Mouse (Mus musculus) myocyte (in vitro differentiated cells): Measurements from ENCODE around the gene Ccdc160.

Source experiments
- CEBPB ChIP-seq: IDR thresholded peaks from 2 replicates; pipeline ENCODE4 v1.6.1; 2011; ENCODE audit warnings: mild to moderate bottlenecking, moderate library complexity; ENCODE audit not compliant: poor library complexity, insufficient read depth, severe bottlenecking
- E2F4 ChIP-seq: IDR thresholded peaks from one replicate; pipeline ENCODE4 v1.6.1; 2011; ENCODE audit warnings: mild to moderate bottlenecking, control low read depth, moderate library complexity; ENCODE audit not compliant: insufficient read depth
- MAX ChIP-seq: IDR thresholded peaks from one replicate; pipeline ENCODE4 v1.6.1; 2011; ENCODE audit warnings: low read depth, mild to moderate bottlenecking, control low read depth
- MYOG ChIP-seq, 3 experiments: IDR thresholded peaks; one replicate each; pipeline ENCODE4 v1.6.1; 2011; ENCODE audit warnings: control low read depth in 2 of 3, low read depth in 2 of 3, mild to moderate bottlenecking in 2 of 3; ENCODE audit not compliant: insufficient read length in 2 of 3, control insufficient read depth in 1 of 3, insufficient read depth in 1 of 3
- POLR2A ChIP-seq: IDR thresholded peaks from one replicate; pipeline ENCODE4 v1.6.1; 2011; ENCODE audit warnings: low read depth, mild to moderate bottlenecking, control low read depth, moderate library complexity; ENCODE audit not compliant: insufficient read length
- POLR2AphosphoS2 ChIP-seq: IDR thresholded peaks from one replicate; pipeline ENCODE4 v1.6.1; 2011; ENCODE audit warnings: low read depth, control low read depth; ENCODE audit not compliant: insufficient read length
- REST ChIP-seq: IDR thresholded peaks from one replicate; pipeline ENCODE4 v1.6.1; 2011; ENCODE audit warnings: mild to moderate bottlenecking, control low read depth, moderate library complexity; ENCODE audit not compliant: insufficient read depth, insufficient read length
- SRF ChIP-seq: IDR thresholded peaks from one replicate; pipeline ENCODE4 v1.6.1; 2011; ENCODE audit warnings: low read depth; ENCODE audit not compliant: control insufficient read depth, insufficient read length
- TCF12 ChIP-seq: IDR thresholded peaks from one replicate; pipeline ENCODE4 v1.6.1; 2011; ENCODE audit warnings: mild to moderate bottlenecking, control low read depth; ENCODE audit not compliant: poor library complexity, insufficient read depth, severe bottlenecking
- TCF3 ChIP-seq: IDR thresholded peaks from one replicate; pipeline ENCODE4 v1.6.1; 2011; ENCODE audit warnings: low read depth, control low read depth; ENCODE audit not compliant: insufficient read length
- USF1 ChIP-seq: IDR thresholded peaks from one replicate; pipeline ENCODE4 v1.6.1; 2011; ENCODE audit warnings: low read depth, mild to moderate bottlenecking, control low read depth, moderate library complexity

DNA sequence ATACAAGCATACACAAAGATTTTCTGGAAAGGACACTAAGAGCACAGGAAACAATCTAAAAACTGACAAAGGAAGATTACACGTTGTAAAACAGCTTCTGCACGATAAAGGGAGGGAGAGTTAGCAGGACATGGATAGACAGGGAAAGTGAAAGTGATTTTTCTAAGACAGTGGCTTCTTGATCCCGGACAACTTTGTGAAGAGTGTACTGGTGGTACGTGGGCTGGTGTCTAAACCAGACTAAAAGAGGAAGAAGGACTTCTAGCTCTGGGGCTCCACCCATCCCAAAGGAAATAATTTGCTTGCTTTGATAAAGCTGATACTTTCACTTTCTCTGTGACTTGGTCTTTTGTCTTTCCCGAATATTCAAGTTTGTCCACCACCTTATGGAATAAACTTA lies 7.1 kb upstream of the Ccdc160 start:
- TF ChIP-seq POLR2A (no peak), USF1 (no peak), SRF (no peak), CEBPB (no peak), MAX (no peak), E2F4 (no peak), MYOG (IDR thresholded peaks at IDR 0.05; ENCODE audit: control insufficient read depth in 1 of 3, insufficient read depth in 1 of 3, insufficient read length in 2 of 3, low read depth in 2 of 3) (no peak), TCF12 (no peak), TCF3 (no peak), POLR2AphosphoS2 (no peak), REST (no peak)
